In genomic region chr1:51765156-51765555, GRCm38 (mm10) we compare ENCODE assay signal across 13 mouse cellular contexts.
DNase-seq lines count a peak whose midpoint lies in the region.
"Had no signal": no experiment of that assay in that cellular context is flagged by ENCODE, and none has a peak within 500 bp of the region (broad histone marks: within the 10 kb centered on the region; RNA-seq: fewer than 3 reads in every experiment).

No protein-coding gene starts in this region.

- DNase-seq in heart, adult 11 months: peak; percentile 24
- no peak for DNase-seq in heart, adult 8-10 months (ENCODE audit: low spot score)
- DNase-seq in brain, adult 2 months (ENCODE audit: low read depth, low spot score): peak; percentile 18
- DNase-seq in cerebellum, adult 18-20 months: peak; percentile 11 to 35
- DNase-seq in cerebellum, adult 9-11 months: peak; percentile 41
- no peak for DNase-seq in right cerebral cortex, postnatal 14 days
- no peak for DNase-seq in ovary, postnatal 36 days (ENCODE audit: low spot score)
- DNase-seq in layer of hippocampus, postnatal 10 days (ENCODE audit: low spot score in 2 of 2): no peak
- DNase-seq: adrenal gland, adult 2 months; adrenal gland, postnatal 25 days; gastrocnemius, postnatal 14 days; heart, postnatal 10 days; kidney, adult 11 months had no signal

Comparison
In these comparisons a context has a peak if more than half of its experiments do, and no peak if none do; other contexts are left out.
1. DNase-seq: peak in heart, adult 11 months (single experiment), brain, adult 2 months (single experiment), cerebellum, adult 18-20 months (2 of 2) and cerebellum, adult 9-11 months (single experiment); none in heart, adult 8-10 months (single experiment), right cerebral cortex, postnatal 14 days (single experiment), ovary, postnatal 36 days (single experiment) and layer of hippocampus, postnatal 10 days (0 of 2).